Mouse (Mus musculus) lung, postnatal 25 days (tissue): ENCODE data around the gene Hist1h2ad.
"Not testable (repeated sequence)": the region's sequence is repeated elsewhere in the genome, so short reads cannot be mapped to it uniquely, and the experiment has no call there.

Experiments
- DNase-seq: peaks from one replicate; pipeline ENCODE4 v3.0.0; 2022; ENCODE audit warnings: low spot score

The Hist1h2ad gene

DNA sequence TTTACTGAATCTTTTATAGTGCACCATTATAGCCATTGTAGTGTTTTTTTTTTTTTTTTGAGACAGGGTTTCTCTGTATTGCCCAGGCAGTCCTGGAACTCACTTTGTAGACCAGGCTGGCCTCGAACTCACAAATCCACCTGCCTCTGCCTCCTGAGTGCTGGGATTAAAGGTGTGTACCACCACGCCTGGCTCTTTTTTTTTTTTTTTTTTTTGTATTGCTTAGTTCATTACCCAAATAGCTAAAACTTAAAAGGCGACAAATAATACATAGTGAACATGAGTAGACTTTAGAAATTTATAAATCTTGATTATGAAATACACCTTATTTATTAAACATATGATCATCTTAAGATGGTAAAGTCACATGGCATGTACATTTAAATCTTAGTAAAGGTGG, 32.7 kb upstream of the Hist1h2ad start:
- no peak for DNase-seq

DNA sequence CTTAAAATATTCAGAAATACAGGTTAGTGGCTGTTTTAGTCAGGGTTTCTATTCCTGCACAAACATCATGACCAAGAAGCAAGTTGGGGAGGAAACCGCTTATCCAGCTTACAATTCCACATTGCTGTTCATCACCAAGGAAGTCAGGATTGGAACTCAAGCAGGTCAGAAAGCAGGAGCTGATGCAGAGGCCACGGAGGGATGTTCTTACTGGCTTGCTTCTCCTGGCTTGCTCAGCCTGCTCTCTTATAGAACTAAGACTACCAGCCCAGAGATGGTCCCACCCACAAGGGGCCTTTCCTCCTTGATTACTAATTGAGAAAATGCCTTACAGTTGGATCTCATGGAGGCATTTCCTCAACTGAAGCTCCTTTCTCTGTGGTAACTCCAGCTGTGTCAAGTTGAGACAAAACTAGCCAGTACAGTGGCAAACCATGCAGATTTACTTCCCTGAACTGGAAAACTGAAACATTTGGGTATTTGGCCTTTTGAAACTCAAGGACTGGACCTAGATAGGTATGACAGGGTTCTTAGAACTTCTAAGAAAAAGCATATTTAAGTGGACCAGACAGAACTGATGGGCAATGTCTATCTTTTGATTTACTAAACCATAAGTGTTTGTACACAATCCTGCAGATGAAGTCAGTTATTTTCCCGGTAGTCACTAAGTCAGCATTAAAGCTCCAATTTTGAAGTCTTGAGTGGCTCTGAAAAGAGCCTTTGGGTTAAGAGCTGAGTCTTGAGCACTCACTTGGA, 31.8 kb upstream of the Hist1h2ad start:
- not testable (repeated sequence) for DNase-seq

DNA sequence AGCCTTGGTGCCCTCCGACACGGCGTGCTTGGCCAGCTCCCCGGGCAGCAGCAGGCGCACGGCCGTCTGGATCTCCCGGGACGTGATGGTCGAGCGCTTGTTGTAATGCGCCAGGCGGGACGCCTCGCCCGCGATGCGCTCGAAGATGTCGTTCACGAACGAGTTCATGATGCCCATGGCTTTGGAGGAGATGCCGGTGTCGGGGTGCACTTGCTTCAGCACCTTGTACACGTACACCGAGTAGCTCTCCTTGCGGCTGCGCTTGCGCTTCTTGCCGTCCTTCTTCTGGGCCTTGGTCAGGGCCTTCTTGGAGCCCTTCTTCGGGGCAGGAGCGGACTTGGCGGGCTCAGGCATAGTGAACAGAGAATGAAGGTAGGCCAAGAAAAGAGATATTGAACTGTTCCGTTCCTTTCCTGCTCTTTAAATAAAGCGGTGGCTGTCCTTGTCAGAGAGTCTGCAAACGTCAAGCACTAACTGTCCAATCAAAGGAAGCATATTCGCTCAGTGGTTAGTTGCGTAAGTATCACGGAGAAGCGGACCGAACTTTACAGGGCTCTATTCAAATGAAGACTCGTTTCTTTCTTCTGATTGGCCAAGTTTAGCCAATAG, 31.1 kb upstream of the Hist1h2ad start, which contains the start of gene Hist1h2bh:
Gene Hist1h2bh (minus strand): TSS at position 394 of the 609 bp plus-strand sequence.
- peak; percentile 93 for DNase-seq

DNA sequence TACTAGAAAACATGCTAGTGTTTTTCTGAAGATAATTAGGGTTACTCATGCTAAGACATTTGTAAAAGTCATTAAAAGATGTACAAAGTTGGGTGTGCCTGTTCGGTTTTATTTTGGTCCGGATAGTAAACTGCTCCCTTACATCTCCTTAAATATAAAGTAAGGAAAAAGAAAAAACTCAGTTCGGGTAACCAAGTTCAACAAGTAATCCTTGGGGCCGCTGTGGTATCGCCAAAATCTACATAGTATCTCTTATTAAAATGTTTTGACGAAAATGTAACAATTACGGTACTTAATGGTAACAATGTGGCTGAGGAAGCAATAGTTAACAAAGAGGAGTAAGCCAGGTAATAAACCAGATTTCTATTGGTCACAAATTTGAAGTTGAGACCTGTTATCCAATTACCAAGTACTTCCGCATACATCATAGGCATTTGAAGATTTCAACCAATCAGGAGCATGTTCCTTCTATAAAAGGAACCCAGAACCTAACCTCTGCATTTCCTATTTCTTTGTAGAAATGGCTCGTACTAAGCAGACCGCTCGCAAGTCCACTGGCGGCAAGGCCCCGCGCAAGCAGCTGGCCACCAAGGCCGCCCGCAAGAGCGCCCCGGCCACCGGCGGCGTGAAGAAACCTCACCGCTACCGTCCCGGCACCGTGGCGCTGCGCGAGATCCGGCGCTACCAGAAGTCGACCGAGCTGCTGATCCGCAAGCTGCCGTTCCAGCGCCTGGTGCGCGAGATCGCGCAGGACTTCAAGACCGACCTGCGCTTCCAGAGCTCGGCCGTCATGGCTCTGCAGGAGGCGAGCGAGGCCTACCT, 30.0 kb upstream of the Hist1h2ad start, which contains the start of gene Hist1h3f:
Gene Hist1h3f (plus strand): TSS at position 88 of the 822 bp plus-strand sequence.
- DNase-seq: peak; percentile 95

DNA sequence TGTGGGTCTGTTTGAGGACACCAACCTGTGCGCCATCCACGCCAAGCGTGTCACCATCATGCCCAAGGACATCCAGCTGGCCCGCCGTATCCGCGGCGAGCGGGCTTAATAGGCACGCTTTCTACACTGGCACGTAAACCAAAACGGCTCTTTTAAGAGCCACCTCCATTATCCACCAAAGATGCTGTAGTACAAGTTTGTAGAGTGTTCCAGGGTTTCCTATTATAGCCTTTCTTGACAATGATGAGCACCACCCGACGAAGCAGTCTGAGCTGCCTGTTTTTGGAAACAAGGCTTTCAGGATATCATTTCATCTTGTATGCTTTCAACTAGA, 29.4 kb upstream of the Hist1h2ad start:
- DNase-seq: not testable (repeated sequence)

DNA sequence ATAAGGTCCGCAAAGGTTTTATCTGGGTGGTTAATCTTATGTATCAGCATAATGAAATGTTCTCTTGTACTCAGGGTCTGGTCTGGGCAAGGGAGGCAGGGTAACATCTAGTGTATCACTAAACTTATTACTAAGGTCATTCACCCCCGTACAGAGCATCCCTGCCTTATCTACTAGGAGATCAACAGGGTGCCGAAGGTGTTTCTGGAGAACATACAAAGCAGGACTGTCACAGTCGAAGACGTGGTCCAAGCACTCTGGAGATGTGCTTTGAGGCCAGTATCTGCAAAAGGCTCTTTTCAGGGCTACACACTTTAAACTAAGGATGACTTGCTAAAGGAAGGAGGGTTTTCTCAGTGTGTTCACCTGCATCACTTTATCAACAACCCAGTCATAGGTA, 27.5 kb upstream of the Hist1h2ad start:
- DNase-seq: no peak

DNA sequence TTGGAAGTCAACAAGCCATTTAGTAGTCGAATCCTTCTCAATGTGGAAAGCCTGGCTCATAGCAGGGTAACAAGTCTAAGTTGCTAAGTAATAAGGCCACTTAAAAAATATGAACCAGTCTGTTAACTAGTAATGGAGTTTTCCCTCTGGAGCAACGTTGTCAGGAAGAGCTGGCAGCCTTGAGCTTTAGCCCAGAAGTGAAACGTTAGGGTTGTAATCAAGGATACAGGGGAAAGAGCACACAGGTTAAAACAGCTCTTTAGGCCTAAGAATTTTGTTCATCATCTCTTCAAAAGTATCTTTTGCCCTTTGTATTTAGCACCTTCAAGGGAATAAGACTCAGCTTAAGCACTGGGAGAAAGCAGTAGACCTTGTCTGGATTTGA, 23.4 kb upstream of the Hist1h2ad start:
- DNase-seq: no peak

DNA sequence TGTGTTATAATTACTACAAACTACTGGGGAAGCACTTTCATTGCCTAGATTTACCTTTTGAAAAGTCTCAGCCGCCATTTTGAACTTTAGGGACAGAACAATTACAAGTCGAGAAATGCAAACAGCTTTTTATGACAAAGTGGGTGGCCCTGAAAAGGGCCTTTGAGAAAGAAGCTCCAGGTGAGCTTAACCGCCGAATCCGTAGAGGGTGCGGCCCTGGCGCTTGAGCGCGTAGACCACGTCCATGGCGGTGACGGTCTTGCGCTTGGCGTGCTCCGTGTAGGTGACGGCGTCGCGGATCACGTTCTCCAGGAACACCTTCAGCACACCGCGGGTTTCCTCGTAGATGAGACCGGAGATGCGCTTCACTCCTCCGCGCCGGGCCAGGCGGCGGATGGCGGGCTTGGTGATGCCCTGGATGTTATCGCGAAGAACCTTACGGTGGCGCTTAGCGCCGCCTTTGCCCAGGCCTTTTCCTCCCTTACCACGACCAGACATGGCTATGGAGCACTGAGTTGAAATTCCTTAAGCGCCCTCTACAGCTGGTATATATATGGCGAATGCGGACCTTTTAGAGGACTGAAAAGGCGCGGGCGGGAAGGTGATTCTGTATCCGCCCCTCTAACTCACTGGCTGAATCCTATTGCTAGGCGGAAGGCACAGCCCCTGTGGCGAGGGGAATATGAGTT, 22.9 kb upstream of the Hist1h2ad start, which contains the start of gene Hist1h4f:
Gene Hist1h4f (minus strand): TSS at position 503 of the 689 bp plus-strand sequence.
- peak; percentile 89 for DNase-seq

DNA sequence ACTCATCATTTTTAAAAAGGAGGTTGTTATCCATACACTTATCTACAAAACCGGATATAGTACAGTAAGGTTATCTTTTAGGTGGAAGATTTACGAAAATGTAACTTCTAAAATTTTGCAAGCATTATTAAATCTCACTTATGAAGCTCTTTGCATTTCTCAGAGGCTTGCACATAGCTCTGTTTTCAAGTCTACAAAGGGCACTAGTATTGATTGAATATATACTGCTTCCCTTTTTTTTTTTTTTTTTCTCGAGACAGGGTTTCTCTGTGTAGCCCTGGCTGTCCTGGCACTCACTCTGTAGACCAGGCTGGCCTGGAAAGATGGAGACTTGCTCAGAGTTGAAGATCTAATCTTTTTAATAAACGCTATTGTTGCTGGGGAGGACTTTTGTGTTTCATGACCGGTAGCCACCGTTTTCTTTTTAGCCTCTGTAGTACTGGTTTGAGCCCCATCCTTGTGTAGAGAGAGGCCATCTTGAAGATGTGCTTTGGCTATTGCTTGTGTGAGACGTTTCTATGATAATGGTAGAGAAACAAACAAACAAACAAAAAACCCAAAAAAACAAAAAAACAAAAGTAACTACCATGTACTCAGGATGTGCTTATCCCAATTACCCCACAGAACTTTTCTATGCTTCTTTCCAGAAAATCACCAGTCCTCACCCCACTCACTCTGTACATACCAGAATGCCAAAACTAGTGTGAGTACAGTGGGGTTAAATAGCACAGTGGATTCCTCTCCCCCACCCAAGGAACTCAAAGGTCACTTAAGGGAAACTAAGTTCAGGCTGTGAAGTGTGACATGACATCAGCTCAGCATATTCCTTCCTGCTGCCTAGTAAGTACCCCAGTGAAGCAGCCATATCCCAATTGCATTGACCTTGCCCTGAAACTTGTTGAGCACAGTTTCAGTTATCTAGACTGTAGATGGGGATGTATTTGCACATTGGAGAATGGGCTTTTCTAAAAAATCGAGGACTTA, 22.0 kb upstream of the Hist1h2ad start:
- no peak for DNase-seq

DNA sequence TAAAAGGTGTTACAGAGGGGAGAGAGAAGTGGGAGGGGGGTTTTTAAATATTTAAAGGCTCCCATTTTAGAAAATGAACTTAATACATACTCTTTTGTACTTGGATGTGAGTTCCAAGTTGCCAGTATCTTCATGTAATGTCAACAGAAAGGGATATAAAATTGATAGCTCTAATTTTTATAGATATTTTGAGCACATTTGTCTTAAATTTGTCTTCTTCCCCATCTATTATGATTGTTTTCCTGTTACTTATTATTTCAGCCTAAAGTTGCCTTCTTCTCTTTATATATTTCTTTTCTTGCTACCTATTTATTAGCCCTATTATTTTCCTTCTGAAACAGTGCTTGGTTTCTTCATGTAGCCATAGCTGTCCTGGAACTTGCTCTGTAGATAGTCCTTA, 21.2 kb upstream of the Hist1h2ad start, which contains the start of gene Hist1h1d:
Gene Hist1h1d (plus strand): TSS at position 301 of the 400 bp plus-strand sequence.
- no peak for DNase-seq

DNA sequence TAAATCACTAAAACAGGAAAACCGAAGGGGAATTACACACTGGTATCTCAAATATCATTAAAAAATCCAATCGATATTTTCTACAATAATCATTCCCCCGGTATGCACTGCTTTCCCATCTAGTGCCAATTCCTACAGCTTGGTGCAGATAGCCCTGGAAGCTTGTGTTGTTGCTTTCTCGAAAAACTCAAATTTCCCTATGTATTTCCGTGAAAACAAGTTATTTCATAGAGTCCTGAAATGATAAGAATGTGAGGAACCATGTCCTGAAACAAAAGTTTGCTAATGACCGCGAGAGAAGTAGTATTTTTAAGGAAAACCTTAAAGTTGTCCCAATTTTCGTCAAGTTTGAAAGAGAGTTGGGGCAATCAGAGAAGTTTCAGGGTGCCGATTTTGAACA, 19.8 kb upstream of the Hist1h2ad start:
- no peak for DNase-seq

DNA sequence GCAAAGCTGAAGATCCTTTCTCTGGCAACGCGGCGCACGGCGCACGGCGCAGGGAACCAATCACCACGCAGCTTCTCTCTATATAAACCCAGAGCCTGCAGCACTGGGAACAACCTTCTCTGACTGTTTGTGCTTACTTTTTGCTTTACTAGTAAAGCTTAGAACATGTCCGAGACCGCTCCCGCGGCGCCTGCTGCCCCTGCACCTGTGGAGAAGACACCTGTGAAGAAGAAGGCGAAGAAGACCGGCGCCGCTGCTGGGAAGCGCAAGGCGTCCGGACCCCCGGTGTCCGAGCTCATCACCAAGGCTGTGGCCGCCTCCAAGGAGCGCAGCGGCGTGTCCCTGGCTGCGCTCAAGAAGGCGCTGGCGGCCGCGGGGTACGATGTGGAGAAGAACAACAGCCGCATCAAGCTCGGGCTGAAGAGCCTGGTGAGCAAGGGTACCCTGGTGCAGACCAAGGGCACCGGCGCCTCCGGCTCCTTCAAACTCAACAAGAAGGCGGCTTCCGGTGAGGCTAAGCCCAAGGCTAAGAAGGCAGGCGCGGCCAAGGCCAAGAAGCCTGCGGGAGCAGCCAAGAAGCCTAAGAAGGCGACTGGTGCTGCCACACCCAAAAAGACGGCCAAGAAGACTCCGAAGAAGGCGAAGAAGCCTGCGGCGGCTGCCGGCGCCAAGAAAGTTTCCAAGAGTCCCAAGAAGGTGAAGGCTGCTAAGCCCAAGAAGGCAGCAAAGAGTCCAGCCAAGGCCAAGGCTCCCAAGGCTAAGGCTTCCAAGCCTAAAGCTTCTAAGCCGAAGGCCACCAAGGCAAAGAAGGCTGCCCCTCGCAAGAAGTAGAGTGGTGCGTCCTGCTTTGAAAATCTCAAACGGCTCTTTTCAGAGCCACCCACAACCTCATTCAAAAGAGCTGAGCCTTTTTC, 19.0 kb upstream of the Hist1h2ad start:
- peak; percentile 80 for DNase-seq

DNA sequence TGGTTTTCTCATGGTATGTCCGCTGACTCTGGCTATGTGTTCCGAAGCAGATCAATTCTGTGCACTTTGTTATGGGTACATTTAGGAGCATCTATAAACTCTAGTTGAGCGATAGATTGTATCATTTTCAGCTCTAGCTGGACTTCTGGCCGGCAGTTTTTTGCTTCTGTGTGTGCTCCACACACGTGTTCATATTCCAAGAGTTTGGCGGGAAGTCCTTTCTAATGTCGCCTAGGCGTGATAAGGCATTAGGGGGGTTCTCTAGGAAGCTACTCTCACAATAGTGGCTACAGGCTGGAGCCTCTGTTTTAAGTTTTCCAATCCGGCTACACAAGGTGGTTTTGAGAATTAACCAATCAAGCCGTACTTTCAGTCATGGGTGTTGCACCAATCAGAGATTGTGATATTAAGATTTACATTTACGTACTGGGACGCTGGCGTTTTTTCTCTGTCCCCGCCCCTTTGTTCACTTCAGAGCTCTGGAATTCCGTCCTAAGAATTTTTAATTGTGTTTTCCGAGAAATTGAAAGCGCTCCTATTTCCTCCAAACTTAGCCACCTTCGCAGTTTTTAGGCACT, 18.3 kb upstream of the Hist1h2ad start:
- DNase-seq: peak; percentile 92

DNA sequence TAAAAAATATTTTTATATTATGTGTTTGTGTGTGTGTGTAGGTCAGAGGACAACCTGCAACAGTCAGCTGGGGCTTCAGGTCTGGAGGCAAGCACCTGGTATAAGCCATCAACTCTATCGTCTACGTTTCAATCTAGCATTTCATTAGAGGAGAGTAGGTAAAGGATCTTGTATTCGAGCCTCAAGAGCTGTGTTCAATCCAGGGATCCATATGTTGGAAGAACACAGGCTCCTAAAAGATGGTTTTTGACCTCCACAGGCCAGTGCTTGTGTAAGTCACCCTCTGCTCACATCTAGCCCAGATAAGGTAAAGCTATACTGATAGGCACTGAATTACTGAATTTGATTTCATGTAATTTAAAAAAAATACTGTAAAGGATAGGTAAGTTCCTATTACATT, 17.3 kb upstream of the Hist1h2ad start:
- no peak for DNase-seq

DNA sequence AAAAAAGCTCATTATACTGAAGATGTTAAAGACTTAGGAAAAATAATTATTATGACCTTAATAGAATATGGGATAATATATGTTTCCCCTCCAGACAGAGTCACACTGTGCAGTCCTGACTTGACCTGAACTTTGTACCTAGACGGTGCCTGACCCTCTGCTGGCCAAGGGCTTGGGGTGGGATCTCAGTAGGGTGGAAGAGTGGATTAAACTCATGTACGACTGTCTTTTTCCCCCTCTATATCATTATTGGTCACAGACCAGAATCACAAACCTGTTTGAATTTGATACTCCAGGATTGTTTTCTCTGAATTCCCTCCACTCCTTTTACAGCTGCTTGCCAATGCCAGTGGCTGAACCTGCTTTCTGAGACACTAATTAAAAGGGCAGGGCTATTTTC, 13.5 kb upstream of the Hist1h2ad start:
- DNase-seq: not testable (repeated sequence)

DNA sequence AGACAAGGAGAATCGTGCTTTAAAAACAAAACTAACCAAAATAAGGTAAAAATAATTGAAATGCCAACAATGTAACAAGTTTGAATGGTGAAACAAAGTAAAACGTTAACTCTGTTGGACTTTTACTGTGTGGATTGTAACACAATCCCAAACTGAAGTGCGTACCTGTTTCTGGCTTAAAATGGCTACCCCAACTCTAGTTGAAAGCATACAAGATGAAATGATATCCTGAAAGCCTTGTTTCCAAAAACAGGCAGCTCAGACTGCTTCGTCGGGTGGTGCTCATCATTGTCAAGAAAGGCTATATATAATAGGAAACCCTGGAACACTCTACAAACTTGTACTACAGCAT, 12.7 kb upstream of the Hist1h2ad start:
- DNase-seq: not testable (repeated sequence)

DNA sequence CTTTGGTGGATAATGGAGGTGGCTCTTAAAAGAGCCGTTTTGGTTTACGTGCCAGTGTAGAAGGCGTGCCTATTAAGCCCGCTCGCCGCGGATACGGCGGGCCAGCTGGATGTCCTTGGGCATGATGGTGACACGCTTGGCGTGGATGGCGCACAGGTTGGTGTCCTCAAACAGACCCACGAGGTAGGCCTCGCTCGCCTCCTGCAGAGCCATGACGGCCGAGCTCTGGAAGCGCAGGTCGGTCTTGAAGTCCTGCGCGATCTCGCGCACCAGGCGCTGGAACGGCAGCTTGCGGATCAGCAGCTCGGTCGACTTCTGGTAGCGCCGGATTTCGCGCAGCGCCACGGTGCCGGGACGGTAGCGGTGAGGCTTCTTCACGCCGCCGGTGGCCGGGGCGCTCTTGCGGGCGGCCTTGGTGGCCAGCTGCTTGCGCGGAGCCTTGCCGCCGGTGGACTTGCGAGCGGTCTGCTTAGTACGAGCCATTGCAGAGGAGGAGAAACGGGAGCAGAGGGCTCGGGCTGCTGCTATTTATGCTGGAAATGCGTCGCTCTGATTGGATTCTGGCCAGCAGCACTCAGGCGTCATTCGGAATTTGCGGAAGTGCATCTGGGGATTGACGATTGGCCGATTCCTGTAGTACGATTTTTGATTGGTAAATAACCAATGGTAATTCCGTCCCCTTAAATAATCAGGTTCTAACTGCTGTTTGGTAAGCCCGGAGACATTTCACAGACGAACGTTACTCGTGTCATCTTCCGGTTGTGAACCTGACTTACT, 12.1 kb upstream of the Hist1h2ad start, which contains the start of gene Hist1h3e:
Gene Hist1h3e (minus strand): TSS at position 487 of the 777 bp plus-strand sequence.
- peak; percentile 96 for DNase-seq

DNA sequence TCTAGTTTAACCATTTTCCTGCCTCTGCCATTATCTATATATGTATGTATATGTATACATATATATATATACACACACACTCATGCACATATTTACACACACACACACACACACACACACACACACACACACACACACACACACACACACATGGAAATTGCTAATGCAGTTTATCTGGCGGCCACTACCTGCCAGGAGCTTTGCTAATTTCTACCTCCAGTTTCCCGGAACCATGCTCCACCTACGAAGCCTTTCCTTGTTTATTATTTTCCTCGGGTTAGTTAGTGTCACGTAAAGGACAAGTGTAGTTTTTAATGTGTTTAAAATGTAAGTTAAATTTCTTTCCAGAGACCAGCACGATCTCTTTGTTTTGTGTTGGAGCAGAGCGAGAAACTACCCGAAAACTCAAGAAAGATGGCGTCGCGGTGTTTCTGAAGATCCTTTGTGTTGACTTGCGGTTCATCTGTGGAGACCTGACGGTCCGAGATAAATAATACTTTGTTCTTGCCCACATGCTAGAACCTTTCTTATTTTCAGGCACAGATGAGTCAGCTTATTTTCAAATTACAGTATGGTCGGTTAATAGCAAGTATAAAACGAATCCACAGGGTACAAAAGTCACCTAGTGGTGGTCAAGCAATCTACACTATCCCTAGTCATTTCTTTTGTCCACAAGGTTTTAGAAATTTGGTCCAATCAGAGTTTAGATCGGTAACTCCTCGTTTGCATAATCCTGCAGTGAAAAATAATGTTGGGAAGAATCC, 11.3 kb upstream of the Hist1h2ad start:
- DNase-seq: no peak
